Mouse (Mus musculus) frontal cortex, postnatal 14 days (tissue): ENCODE data around the gene Rps6ka1.
A peak's percentile ranks its signal among the peaks of the same experiment; 100 is the strongest.

Source experiments
- DNase-seq, 2 experiments: peaks; one replicate each; pipeline ENCODE4 v3.0.0; 2022; ENCODE audit warnings: low spot score in 2 of 2

The Rps6ka1 gene

GRCm38 (mm10) chr4:133825731-133826130 is 61.9 kb downstream of the Rps6ka1 start:
- DNase-seq = no peak

GRCm38 (mm10) chr4:133820806-133821560 is 66.6 kb downstream of the Rps6ka1 start:
- DNase-seq = no peak

GRCm38 (mm10) chr4:133820166-133820565 is 67.4 kb downstream of the Rps6ka1 start:
- no peak for DNase-seq

DNA sequence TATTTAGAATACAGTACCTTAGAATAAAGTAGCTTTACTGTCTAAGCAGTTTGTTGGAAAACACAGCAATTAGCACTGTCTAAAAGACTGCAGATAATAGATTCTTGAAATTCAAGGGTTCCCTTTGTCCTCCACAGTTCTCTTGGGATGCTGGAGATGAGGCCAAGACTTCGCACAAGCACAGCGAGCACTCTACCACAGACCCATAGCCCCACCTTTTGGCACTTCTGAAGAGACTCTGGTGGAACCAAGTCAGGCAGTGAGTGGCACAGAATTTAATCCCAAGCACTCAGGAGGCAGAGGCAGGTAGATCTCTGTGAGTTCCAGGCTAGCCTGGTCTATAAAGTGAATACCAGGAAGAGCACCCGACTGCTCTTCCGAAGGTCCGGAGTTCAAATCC is 70.2 kb downstream of the Rps6ka1 start:
- no peak for DNase-seq

DNA sequence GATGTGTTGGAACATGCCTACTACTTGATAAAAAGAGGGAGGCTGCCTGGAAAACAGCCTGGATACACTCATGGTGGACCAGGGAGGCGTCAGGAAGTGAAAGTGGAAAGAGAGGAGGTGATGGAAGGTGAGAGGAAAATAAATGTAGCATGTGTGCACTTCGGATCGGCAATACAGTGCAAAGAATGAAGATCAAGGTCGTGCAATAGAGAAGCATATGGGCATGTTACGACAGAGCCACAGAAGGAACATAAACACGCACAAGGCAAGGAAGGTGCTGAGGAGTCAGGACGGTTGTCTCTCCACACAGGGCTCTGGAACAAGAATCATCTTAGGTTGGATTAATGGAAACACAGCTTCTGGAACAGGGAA is 71.1 kb downstream of the Rps6ka1 start:
- DNase-seq = no peak

DNA sequence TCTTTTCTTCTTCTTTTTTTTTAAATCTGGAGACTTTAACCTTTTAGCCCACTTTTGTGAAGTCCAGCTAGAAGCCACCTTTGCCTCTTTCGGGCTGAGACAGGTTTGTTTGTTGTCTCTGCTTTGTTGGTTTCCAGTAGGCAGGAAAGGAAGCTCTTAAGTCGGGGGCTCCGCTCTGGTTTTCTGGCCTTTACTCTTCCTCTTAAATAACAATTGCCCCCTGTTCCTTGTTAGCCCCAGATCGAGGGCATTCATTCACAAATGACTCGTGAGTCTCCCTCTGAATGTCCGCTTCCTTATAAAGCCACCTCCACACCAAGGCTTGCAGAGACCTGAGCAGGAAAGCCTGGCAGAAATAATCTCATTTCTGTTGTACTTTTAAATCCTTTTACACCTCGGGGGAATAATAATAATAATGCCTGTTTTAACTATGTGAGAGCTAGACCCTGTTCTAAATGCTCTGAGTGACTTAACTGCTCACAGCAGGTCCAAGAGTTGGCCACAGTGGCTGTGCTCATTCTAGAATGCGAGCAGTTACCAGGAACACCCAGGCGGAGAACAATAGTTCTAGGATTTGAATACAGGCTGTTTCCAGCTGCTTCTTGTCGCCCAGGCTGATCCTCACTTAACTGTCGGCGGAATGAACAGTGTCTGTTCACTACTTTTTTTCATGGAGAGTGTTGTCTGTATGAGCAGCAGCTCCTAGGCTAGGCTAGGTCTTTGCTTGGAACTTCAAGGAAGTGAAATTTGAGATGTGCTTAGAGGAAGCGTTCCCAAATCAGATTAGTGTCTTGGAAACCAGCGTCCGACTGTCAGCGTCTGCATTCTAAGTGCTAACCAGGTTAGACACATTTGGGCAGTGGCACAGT is 71.7 kb downstream of the Rps6ka1 start:
- DNase-seq = no peak

DNA sequence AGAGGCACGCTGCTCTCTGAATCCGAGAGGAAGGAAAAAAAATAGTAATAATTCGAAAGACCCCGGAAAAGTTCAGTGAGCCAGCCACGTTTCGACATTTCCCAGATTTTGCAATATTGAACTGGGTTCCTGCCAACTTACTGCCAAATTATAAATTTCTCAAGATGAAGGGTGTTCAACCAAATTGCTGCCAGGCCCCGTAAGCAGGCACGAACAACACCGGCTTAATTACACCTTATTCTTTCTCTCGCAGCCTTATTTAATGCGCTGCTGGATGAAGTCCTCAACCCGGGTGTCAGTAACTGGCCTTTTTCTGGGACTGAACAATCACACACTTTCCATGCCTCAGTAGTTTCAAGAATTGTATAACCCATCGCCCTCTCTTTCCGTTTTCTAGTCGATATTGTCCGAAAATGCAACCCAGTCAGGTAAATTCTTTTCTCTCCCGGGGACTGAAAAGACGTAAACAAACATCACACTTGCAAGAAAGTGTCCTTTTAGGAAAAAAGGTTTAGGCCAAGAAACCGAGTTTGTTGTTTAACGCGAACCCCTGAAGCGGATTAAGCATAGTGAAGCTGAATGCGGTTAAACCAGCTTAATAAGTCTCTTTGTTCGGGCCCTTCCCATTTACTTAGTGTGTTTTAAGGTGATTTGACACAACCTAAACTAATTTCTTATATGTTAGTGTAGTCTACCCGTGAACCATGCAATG is 72.6 kb downstream of the Rps6ka1 start:
- no peak for DNase-seq

DNA sequence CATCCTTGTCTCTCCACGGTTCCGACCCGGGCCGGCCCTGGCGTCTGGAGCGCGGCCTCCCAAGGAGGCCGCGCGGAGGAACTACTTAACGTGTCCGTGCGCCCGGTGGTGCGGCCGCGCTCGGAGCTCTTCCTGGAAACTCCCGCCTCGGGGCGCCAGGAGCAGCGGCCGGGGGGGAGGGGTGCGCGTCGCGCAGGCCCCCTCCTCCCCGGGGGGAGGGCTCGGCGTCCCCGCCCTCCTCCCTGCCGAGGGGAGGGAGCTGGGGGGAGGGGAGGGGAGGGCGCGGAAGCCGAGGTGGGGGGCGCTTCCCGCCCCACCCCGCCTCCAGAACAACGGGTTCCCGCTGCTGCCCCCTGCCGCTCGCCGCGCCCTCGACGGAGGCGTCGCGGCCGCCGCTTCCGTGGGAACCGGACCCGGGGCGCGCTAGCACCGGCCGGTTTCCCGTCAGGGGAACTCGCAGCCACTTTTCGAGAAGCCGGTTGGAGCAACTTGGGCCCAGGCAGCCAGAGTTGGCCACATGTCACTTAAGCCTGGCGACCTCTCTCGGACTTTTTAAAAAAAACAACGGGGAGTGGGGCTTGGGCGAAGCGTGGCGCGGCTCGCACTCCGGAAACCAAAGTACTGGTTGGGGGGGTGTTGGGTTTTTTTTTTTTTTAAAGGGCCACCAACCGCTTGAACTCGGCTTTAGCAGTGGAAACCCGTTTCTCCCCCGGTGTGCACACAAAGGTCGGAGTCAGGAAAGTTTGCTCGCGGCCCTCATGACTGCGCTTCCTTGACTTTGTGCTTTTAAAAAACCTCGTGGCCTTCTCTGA is 73.4 kb downstream of the Rps6ka1 start:
- peak; percentile 48 to 53 for DNase-seq

- peak; percentile 84 to 86 for DNase-seq
Observed at GRCm38 (mm10) chr4:133813174-133813991, 74.2 kb downstream of the Rps6ka1 start.

DNA sequence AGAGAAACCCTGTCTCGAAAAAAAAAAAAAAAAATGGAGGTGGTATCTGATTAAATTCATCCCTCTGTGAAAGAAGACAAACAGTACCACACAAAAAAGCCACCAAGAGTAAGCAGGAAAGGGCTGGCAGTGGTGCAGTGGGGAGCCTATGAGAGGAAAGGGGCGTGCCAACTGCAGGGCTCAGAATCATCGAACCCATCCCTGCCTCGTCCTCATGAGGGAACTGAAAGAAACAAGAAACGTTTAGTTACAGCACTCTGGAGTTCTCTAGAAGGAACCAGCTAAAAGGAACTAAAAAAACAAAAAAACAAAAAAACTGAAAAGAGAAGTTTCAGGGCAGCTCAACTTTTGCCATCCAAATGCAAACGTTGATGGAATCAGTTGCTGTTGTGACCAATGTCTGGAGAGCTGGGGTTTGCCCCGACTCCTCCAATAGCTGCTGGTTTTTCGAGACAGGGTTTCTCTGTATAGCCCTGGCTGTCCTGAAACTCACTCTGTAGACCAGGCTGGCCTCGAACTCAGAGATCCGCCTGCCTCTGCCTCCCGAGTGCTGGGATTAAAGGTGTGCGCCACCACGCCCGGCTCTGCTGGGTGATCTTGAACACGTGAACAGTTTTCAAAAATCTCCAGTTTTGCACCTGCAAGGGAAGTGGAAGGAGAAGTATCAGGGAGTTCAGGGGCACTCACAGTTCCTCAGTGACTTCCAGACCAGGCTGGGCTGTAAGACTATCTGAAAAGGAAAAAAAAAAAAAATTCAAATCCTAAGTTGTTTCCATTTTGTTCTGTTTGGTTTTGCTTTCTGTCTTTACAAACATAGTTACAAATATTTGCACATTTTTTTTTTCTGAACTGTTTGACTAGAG is 83.0 kb downstream of the Rps6ka1 start:
- no peak for DNase-seq

DNA sequence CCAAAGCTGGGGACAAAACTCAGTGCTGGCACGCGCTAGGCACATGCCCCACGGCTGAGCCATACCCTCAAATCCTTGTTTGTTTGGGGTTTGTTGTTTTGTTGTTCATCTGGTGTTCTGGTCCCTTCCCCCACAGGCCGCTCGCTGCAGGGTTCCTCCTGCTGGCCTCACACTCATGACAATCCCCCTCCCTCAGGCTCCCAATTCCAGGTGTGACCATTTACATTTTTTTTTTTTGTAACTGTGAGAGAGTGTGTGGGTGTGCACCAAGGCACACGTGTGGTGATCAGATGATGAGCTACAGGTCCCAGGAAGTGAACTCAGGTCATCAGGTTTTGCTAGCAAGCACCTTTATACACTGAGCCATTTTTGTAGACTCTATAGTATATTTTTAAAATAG is 87.0 kb downstream of the Rps6ka1 start:
- no peak for DNase-seq
